Mouse (Mus musculus) limb, embryonic 13.5 days (tissue): ENCODE measurements at regions not wholly inside any gene's neighbourhood (a gene's known extent, or its start where the extent isn't known, plus 50 kb on each side); places are given as distances from the start of the nearest gene placed in this dataset.
A peak's percentile ranks its signal among the peaks of the same experiment; 100 is the strongest.

ENCODE experiments used
- ATAC-seq: fragments of 200-750 bp; cut with Nextera tagmentation; 2 replicates; pipeline ENCODE4 v1.8.0; 2017; ENCODE audit warnings: low read depth, moderate number of reproducible peaks, moderate TSS enrichment; ENCODE audit not compliant: low FRiP score
- H3K27ac ChIP-seq: fragments of 300-500 bp; sonication (generic); 2 replicates; pipeline ENCODE4 v1.5.1; 2015; ENCODE audit warnings: inconsistent platforms, mild to moderate bottlenecking, moderate library complexity
- H3K27me3 ChIP-seq: fragments of 300-500 bp; sonication (generic); 2 replicates; pipeline ENCODE4 v1.6.1; 2015; ENCODE audit warnings: mild to moderate bottlenecking, inconsistent platforms
- H3K36me3 ChIP-seq: fragments of 300-500 bp; sonication (generic); 2 replicates; pipeline ENCODE4 v1.6.1; 2015; ENCODE audit warnings: inconsistent platforms, mild to moderate bottlenecking, moderate library complexity
- H3K4me1 ChIP-seq: fragments of 300-500 bp; sonication (generic); 2 replicates; pipeline ENCODE4 v1.6.1; 2015; ENCODE audit warnings: inconsistent platforms
- H3K4me2 ChIP-seq: fragments of 300-500 bp; sonication (generic); replicated peaks from 2 replicates; pipeline ENCODE4 v1.6.1; 2015; ENCODE audit warnings: inconsistent platforms, mild to moderate bottlenecking, moderate library complexity
- H3K4me3 ChIP-seq: fragments of 300-500 bp; sonication (generic); 2 replicates; pipeline ENCODE4 v1.5.1; 2015; ENCODE audit warnings: moderate library complexity, mild to moderate bottlenecking, inconsistent platforms
- H3K9ac ChIP-seq: fragments of 300-500 bp; sonication (generic); 2 replicates; pipeline ENCODE4 v1.6.1; 2015; ENCODE audit warnings: mild to moderate bottlenecking, inconsistent platforms
- H3K9me3 ChIP-seq: fragments of 300-500 bp; sonication (generic); 2 replicates; pipeline ENCODE4 v1.6.1; 2016; ENCODE audit warnings: inconsistent platforms
- WGBS: fragments of 180-500 bp; shearing (Covaris S2); methylation state at CpG from one replicate; pipeline ENCODE4 v1.1.7; 2015; 5-methylcytosine and 5-hydroxymethylcytosine counted together

DNA sequence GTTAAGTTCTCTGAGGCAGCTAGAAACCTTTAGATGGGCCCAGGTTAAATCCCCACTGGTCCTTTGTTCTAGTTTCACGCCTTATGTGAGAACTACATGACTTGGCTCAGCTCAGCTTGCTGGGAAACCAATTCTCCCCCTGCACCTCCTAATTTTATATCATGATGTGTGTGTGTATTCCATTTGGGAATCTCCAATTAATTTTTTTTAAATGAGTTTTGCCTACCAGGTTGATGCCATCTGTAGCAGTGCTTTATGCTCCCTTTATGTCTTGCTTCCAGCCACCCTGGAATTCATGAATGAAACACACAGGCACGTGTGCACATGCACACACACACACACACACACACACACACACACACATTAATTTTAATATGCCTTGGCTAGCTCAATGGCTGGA is 180.0 kb upstream of the Gli3 start:
- Histone ChIP-seq H3K27ac (no peak overlapping the region), H3K36me3 (no peaks in the 10 kb centered on the region), H3K4me1 (no peaks in the 10 kb centered on the region; the same call in 1 of the 2 replicates), H3K9ac (no peak overlapping the region), H3K4me3 (no peak overlapping the region), H3K27me3 (no peaks in the 10 kb centered on the region), H3K4me2 (no peak overlapping the region), H3K9me3 (peaks cover 10% of the 10 kb centered on the region)
- ATAC-seq = peak; percentile 72; the same call in 1 of the 2 replicates
- WGBS = 55% methylated on average over 2 of the region's 2 CpGs

DNA sequence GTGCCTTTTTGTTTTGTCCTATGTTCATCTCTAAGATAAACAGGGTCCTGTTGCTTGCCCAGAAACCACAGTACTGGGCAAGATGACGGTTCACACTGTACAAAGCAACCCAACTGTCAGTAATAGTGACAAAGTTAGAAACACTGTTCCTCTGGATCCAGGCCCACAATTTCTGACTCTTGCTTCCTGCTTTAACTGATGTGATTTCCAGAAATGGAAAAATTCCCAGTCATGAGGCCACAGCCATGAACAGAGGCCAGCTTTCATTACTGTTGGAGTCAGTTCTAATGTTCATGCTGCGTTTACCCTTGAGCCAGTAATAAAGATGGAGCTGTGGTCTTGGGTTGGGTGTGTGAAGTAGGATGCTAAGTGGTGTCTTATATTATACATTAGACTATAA is 164.6 kb upstream of the Gli3 start:
- Histone ChIP-seq H3K4me1 (no peaks in the 10 kb centered on the region), H3K27ac (no peak overlapping the region), H3K4me3 (no peak overlapping the region), H3K36me3 (no peaks in the 10 kb centered on the region), H3K27me3 (no peaks in the 10 kb centered on the region), H3K9ac (no peak overlapping the region), H3K4me2 (no peak overlapping the region), H3K9me3 (peaks cover 1% of the 10 kb centered on the region; the same call in 1 of the 2 replicates)
- 55% methylated on average over 2 of the region's 2 CpGs for WGBS
- peak; percentile 83 for ATAC-seq

DNA sequence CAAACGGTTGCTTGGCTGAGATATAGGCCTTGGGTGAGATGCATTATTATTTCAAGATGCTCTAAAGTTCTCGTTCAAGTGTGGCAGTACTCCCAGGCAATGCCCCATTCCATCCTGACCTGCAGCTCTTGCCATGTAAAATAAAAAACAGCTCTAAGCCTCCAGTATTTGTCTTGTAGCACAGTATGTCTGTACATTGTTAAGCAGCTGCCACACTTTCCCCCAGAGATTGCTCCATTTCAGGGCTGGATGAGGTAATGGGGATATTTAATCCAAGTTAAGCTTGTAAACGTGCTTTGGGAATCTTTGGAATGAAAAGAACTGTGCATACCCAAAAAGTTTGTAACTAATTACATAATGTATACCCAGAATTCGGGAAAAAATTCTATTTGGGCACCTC is 137.6 kb upstream of the Gli3 start:
- Histone ChIP-seq H3K4me2 (no peak overlapping the region), H3K4me1 (peaks cover 19% of the 10 kb centered on the region), H3K4me3 (no peak overlapping the region), H3K36me3 (no peaks in the 10 kb centered on the region), H3K9ac (no peak overlapping the region), H3K27ac (peak overlapping the region; percentile 49; the same call in 1 of the 2 replicates), H3K27me3 (no peaks in the 10 kb centered on the region), H3K9me3 (peaks cover 3% of the 10 kb centered on the region; the same call in 1 of the 2 replicates)
- peak; percentile 88 for ATAC-seq
- WGBS = 24% methylated on average over 4 of the region's 4 CpGs

DNA sequence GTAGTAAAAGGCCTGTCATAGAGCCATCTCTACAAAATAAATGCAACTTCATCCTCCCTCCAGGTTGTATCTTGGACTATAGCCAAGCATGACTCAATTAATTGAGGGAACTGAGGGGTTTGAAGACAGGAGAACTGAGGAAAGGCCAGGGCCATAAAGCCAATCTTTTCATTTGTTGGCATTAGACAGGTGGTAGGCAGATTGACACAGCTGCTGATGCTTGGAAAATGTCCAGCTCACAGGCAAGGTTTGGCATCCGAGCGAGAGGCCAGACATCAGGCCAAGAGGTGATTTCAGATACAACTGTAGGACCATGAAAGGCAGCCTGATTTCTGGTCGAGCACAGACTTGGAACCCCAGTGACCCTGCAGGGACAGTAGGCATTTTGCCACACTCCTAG is 136.9 kb upstream of the Gli3 start:
- no peaks in the 10 kb centered on the region for H3K36me3 ChIP-seq

DNA sequence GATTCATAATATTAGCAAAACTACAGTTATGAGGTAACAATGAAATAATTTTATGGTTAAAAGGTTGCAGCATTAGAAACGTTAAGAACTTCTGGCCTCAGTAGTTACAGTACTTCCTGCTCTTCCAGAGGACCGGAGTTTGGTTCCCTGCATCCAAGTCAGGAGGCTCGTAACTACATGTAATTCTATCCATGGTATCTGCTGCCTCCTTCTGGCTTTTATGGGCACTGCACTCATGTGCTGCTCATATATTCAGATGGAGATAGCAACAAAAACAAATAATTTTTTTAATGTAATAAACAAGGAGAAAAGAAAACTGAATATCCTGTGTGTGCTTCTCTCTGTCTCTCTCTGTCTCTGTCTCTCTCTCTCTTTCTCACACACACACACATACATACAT is 133.5 kb upstream of the Gli3 start:
- 90% methylated on average over 3 of the region's 3 CpGs for WGBS
- no peak overlapping the region for H3K9ac ChIP-seq

More for the DNA sequence above, 136.9 kb upstream of the Gli3 start:
- Histone ChIP-seq H3K4me1 (peaks cover 22% of the 10 kb centered on the region), H3K4me3 (no peak overlapping the region), H3K9ac (no peak overlapping the region), H3K4me2 (no peak overlapping the region), H3K27ac (no peak overlapping the region), H3K9me3 (peaks cover 3% of the 10 kb centered on the region; the same call in 1 of the 2 replicates), H3K27me3 (no peaks in the 10 kb centered on the region)
- peak; percentile 60; the same call in 1 of the 2 replicates for ATAC-seq
- WGBS = 42% methylated on average over 3 of the region's 3 CpGs

DNA sequence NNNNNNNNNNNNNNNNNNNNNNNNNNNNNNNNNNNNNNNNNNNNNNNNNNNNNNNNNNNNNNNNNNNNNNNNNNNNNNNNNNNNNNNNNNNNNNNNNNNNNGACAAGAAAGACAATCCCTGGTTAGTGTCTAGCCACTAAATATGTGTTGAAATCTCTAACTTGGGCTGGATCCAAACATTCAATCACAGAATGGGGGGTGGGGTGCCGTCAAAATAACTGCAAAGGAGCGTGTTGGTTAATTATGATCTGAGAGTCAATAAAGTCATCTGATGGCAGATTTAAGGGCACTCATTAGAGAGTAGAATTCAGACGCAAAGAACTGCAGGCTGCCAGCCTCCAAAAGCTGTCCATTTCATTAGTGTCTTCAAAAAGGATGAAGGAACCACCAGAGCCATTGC is 119.6 kb upstream of the Gli3 start:
- H3K4me2 ChIP-seq = no peak overlapping the region
- H3K9ac ChIP-seq = no peak overlapping the region
- WGBS = 6% methylated on average over 3 of the region's 3 CpGs
- H3K27ac ChIP-seq = no peak overlapping the region
- H3K4me3 ChIP-seq = no peak overlapping the region
- no peaks in the 10 kb centered on the region for H3K9me3 ChIP-seq
- H3K4me1 ChIP-seq = peaks cover 48% of the 10 kb centered on the region
- ATAC-seq = peak; percentile 51; the same call in 1 of the 2 replicates
- H3K36me3 ChIP-seq = no peaks in the 10 kb centered on the region
- H3K27me3 ChIP-seq = no peaks in the 10 kb centered on the region

More for the DNA sequence above, 133.5 kb upstream of the Gli3 start:
- H3K36me3 ChIP-seq = no peaks in the 10 kb centered on the region
- H3K4me1 ChIP-seq = peaks cover 24% of the 10 kb centered on the region
- ATAC-seq = no peak
- H3K27ac ChIP-seq = no peak overlapping the region
- H3K4me2 ChIP-seq = no peak overlapping the region
- peaks cover 3% of the 10 kb centered on the region; the same call in 1 of the 2 replicates for H3K9me3 ChIP-seq
- H3K4me3 ChIP-seq = no peak overlapping the region
- no peaks in the 10 kb centered on the region for H3K27me3 ChIP-seq

DNA sequence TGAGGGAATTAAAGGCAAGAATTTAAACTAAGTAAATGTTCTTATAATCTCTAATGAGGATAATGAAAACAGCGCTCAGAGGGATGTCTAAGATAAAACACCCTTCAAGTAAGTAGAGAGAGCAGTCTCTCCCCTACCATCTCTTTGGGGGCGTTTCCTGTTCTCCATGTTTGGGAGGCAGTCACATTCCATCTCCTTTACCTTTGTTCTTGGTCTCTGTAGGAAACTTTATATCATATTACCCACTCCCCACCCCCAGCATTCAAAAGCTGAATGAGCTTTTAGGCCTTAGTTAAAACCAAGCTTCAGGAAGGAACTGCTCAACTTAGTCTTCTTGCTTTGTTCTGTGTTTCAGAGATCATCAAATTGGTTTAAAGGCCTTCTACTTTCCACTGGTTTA is 116.2 kb upstream of the Gli3 start:
- Histone ChIP-seq H3K9me3 (no peaks in the 10 kb centered on the region), H3K4me1 (peaks cover 37% of the 10 kb centered on the region), H3K27ac (peak overlapping the region; percentile 39; the same call in 1 of the 2 replicates), H3K27me3 (no peaks in the 10 kb centered on the region), H3K9ac (no peak overlapping the region), H3K36me3 (no peaks in the 10 kb centered on the region), H3K4me2 (no peak overlapping the region), H3K4me3 (no peak overlapping the region)
- no peak for ATAC-seq
- WGBS = 13% methylated on average over 2 of the region's 2 CpGs

DNA sequence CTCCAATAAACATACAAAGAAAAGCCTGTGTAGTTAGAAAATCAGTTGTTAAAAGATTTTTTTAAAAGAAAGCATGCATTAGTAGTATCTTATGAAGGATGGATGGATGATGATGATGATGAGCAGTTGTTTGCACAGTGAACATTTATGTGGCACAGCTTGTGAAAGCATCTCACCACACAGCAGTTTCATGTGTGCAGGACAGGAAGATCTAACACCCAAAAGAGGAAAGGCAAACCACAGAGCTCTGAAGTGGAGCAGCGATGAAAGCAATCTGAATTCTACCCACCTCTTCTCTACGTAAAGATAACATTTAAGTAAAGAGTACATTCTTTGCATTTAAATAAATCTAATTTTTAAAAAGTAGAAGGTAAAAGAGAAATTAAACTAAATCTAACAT is 96.6 kb upstream of the Gli3 start:
- Histone ChIP-seq H3K27me3 (no peaks in the 10 kb centered on the region), H3K9ac (no peak overlapping the region), H3K4me2 (no peak overlapping the region), H3K4me1 (no peaks in the 10 kb centered on the region), H3K36me3 (no peaks in the 10 kb centered on the region), H3K4me3 (no peak overlapping the region), H3K27ac (no peak overlapping the region), H3K9me3 (no peaks in the 10 kb centered on the region)
- WGBS = 96% methylated on average over 2 of the region's 2 CpGs
- ATAC-seq = no peak

DNA sequence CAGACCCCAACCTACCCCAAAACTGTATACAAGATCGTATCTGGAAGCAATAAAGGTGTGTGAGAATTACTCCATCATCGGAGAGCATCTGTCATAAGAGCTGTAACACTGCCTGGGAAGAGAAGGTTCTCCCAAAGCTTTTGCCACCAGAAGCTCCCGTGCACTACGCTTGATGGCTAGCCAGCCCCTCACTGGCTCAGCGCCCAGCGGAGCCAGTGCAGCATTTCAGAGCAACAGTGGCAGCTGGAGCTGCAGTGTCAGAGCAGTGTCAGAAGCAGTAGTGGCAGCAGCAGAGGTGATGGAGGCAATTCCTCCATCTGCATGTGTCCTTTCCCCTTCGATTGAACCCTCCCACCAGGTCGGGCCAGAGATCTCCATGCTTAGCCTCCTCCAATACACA is 83.0 kb upstream of the Gli3 start:
- H3K27ac ChIP-seq = no peak overlapping the region
- H3K4me2 ChIP-seq = no peak overlapping the region
- no peak for ATAC-seq
- H3K4me1 ChIP-seq = no peaks in the 10 kb centered on the region
- WGBS = 75% methylated on average over 8 of the region's 8 CpGs
- no peak overlapping the region for H3K9ac ChIP-seq
- H3K9me3 ChIP-seq = no peaks in the 10 kb centered on the region
- H3K36me3 ChIP-seq = no peaks in the 10 kb centered on the region
- no peak overlapping the region for H3K4me3 ChIP-seq
- no peaks in the 10 kb centered on the region for H3K27me3 ChIP-seq

DNA sequence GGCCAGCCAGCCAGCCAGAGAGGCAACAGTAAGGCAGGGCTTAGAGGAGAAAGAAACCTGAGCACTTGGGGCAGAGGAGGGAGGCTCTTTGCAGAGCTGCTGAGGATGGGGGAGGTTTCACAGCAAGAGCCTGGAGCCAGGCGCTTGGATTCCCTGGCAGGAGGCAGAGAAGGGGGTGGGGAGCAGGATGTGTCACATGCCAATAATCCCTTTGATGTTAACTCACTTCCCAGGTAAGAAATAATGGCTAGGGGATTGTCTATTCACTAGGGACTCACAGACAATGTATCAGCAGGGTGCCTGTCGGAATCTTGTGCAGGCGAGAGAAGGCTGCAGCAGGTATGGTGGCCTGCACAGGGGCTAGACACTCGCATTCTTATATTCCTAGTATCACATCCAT is 67.8 kb upstream of the Gli3 start:
- peak overlapping the region; percentile 39 for H3K4me2 ChIP-seq
- no peak overlapping the region; the same call in 1 of the 2 replicates for H3K27ac ChIP-seq
- WGBS = 3% methylated on average over 4 of the region's 4 CpGs

DNA sequence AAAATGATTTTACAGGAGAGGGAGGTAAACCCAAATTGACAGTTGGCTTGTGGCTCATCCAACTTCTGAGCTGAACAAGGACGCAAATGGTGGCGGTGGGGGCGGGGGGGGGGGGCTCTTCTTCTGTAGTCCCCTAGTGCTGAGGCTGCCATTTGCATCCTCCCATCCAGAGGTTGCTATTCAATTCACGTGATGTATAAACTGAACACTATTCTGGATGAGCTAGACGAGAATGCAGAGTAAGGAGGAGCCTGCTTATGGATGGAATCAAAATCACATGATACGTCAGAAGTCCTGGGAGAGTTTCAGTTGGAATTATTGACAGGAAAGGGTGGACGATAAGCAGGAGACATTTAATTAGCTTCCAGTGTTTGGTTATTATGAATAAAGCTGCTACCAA is 67.3 kb upstream of the Gli3 start:
- H3K4me2 ChIP-seq = peak overlapping the region; percentile 39; the same call in 1 of the 2 replicates
- no peaks in the 10 kb centered on the region for H3K27me3 ChIP-seq
- peaks cover 9% of the 10 kb centered on the region for H3K4me1 ChIP-seq
- H3K27ac ChIP-seq = no peak overlapping the region
- H3K36me3 ChIP-seq = no peaks in the 10 kb centered on the region
- H3K4me3 ChIP-seq = no peak overlapping the region
- ATAC-seq = no peak
- no peaks in the 10 kb centered on the region for H3K9me3 ChIP-seq
- 22% methylated on average over 7 of the region's 7 CpGs for WGBS
- no peak overlapping the region for H3K9ac ChIP-seq

More for the DNA sequence above, 67.8 kb upstream of the Gli3 start:
- H3K36me3 ChIP-seq = no peaks in the 10 kb centered on the region
- peak; percentile 90 for ATAC-seq
- no peak overlapping the region for H3K4me3 ChIP-seq
- peaks cover 9% of the 10 kb centered on the region for H3K4me1 ChIP-seq
- H3K9ac ChIP-seq = no peak overlapping the region
- no peaks in the 10 kb centered on the region for H3K9me3 ChIP-seq
- no peaks in the 10 kb centered on the region for H3K27me3 ChIP-seq

DNA sequence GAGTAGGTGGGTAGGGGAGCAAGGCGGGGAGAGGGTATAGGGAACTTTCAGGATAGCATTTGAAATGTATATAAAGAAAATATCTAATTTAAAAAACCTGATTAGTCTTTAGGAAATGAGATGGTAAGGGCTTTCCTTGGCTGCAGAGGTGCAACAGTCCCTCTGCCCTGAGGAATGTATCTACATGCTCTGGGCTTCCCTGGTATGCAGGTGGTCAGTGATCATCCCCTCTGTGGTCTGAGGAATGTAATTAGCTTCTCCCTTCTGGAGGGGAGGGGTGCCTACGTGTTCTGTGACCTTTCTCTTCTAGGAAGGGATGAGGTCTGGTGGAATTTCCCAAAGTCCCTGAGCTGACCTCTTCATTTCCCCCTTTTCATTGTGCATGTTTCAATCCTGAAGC is 64.4 kb upstream of the Gli3 start:
- H3K36me3 ChIP-seq = no peaks in the 10 kb centered on the region
- no peaks in the 10 kb centered on the region for H3K27me3 ChIP-seq
- no peak overlapping the region for H3K4me3 ChIP-seq
- 75% methylated on average over 2 of the region's 2 CpGs for WGBS
- no peak overlapping the region for H3K27ac ChIP-seq
- ATAC-seq = no peak
- H3K4me1 ChIP-seq = peaks cover 9% of the 10 kb centered on the region
- no peak overlapping the region for H3K9ac ChIP-seq
- H3K4me2 ChIP-seq = no peak overlapping the region
- no peaks in the 10 kb centered on the region for H3K9me3 ChIP-seq
